Mouse (Mus musculus) left cerebral cortex, postnatal 14 days (tissue): Measurements from ENCODE around the gene Pole4. TPM values are rescaled to one million over a fixed set of nuclear protein-coding genes. Genes with fewer than 3 reads are reported as not detected.
"Not testable (repeated sequence)": the region's sequence is repeated elsewhere in the genome, so short reads cannot be mapped to it uniquely, and the experiment has no call there.

Source experiments
- DNase-seq, 2 experiments: peaks; one replicate each; pipeline ENCODE4 v3.0.0; 2021 to 2022; ENCODE audit warnings: low spot score in 2 of 2, mixed read lengths in 1 of 2
- intact Hi-C: fragments of 180-260 bp; cut with DNase I; formaldehyde crosslinking; loops from one replicate; pipeline ENCODE4 v1.15.1; 2025
- total RNA-seq, 2 experiments: library from RNA; stranded (reverse); gene quantifications; 2 replicates each; pipeline ENCODE4 v1.2.3; 2021

Gene Pole4
- total RNA-seq, 2 experiments from 2014 or later, result 31.9 to 34.2 TPM

GRCm38 (mm10) chr6:82652521-82653168 is 52.5 kb downstream of the Pole4 start:
- DNase-seq, result peak; percentile 91 to 92
- intact Hi-C loops, result no loop called here

GRCm38 (mm10) chr6:82649096-82649495 is 56.1 kb downstream of the Pole4 start:
- intact Hi-C loops, result no loop called here
- no peak for DNase-seq

- no peak for DNase-seq
- intact Hi-C loops, result no loop called here
Measured at GRCm38 (mm10) chr6:82647940-82648655, 57.1 kb downstream of the Pole4 start.

- intact Hi-C loops, result no loop called here
- no peak for DNase-seq
Measured at GRCm38 (mm10) chr6:82647001-82647400, 58.2 kb downstream of the Pole4 start.

GRCm38 (mm10) chr6:82640046-82640445 is 65.1 kb downstream of the Pole4 start:
- intact Hi-C loops, result no loop called here
- peak; percentile 41 to 74 for DNase-seq

GRCm38 (mm10) chr6:82625331-82625730 is 79.8 kb downstream of the Pole4 start:
- intact Hi-C loops, DNase-seq: not testable (repeated sequence)

GRCm38 (mm10) chr6:82613201-82613600 is 92.0 kb downstream of the Pole4 start:
- intact Hi-C loops, result no loop called here
- no peak for DNase-seq

GRCm38 (mm10) chr6:82611049-82611448 is 94.1 kb downstream of the Pole4 start:
- intact Hi-C loops, result no loop called here
- DNase-seq, result no peak

- peak; percentile 36 to 52 for DNase-seq
- intact Hi-C loops, result loop anchor here (5.0 to 10.0 kb wide), 2 partner anchors 95 to 312 kb away; partner anchors contain the start of gene Pole4
Measured at GRCm38 (mm10) chr6:82609339-82609926, 95.7 kb downstream of the Pole4 start.

GRCm38 (mm10) chr6:82608756-82609155 is 96.4 kb downstream of the Pole4 start:
- no peak for DNase-seq
- intact Hi-C loops, result loop anchor here (5.0 to 10.0 kb wide), 2 partner anchors 96 to 311 kb away; partner anchors contain the start of gene Pole4

GRCm38 (mm10) chr6:82604791-82605190 is 100.4 kb downstream of the Pole4 start:
- no peak for DNase-seq
- intact Hi-C loops, result loop anchor here (5.0 to 10.0 kb wide), 3 partner anchors 100 to 627 kb away; partner anchors contain the start of gene Pole4

- peak; percentile 45 to 64 for DNase-seq
- intact Hi-C loops, result loop anchor here (5.0 to 10.0 kb wide), 2 partner anchors 101 to 626 kb away; partner anchors contain the start of gene Pole4
Measured at GRCm38 (mm10) chr6:82603665-82604064, 101.5 kb downstream of the Pole4 start.

GRCm38 (mm10) chr6:82603228-82603627 is 101.9 kb downstream of the Pole4 start:
- no peak for DNase-seq
- intact Hi-C loops, result loop anchor here (5.0 to 10.0 kb wide), 2 partner anchors 102 to 626 kb away; partner anchors contain the start of gene Pole4

- intact Hi-C loops, result loop anchor here (10.0 kb wide), 1 partner anchor 471 kb away; no protein-coding TSS in a partner anchor
- no peak for DNase-seq
Measured at GRCm38 (mm10) chr6:82595461-82596090, 109.6 kb downstream of the Pole4 start.

GRCm38 (mm10) chr6:82589387-82589786 is 115.8 kb downstream of the Pole4 start:
- intact Hi-C loops, result no loop called here

GRCm38 (mm10) chr6:82585396-82585795 is 119.8 kb downstream of the Pole4 start:
- DNase-seq, result no peak
- intact Hi-C loops, result no loop called here

More at GRCm38 (mm10) chr6:82589387-82589786, 115.8 kb downstream of the Pole4 start:
- DNase-seq, result no peak

GRCm38 (mm10) chr6:82575445-82575844 is 129.7 kb downstream of the Pole4 start:
- no peak for DNase-seq
- intact Hi-C loops, result no loop called here
